ENCODE assay signal across 16 mouse cellular contexts in genomic region chr13:35620756-35621155, GRCm38 (mm10).
"Had no signal": no experiment of that assay in that cellular context is flagged by ENCODE, and none has a peak within 500 bp of the region (broad histone marks: within the 10 kb centered on the region; RNA-seq: fewer than 3 reads in every experiment).

No protein-coding gene starts in this region.

- H3K4me3 ChIP-seq: neural tube, embryonic 12.5 days; neural tube, embryonic 13.5 days; neural tube, embryonic 15.5 days; stomach, embryonic 15.5 days had no signal

- H3K4me1 ChIP-seq: neural tube, embryonic 12.5 days; neural tube, embryonic 15.5 days; stomach, embryonic 15.5 days had no signal

- DNase-seq: retina, postnatal 1 day; right cerebral cortex, adult 18-20 months; right cerebral cortex, postnatal 14 days; right cerebral cortex, postnatal 25 days; right cerebral cortex, postnatal 4 days; spleen, adult 18-20 months; thymus, adult 18-20 months; thymus, adult 2 months; thymus, postnatal 14 days; thymus, postnatal 36 days; thymus, postnatal 4 days had no signal

- H3K4me2 ChIP-seq: neural tube, embryonic 12.5 days; neural tube, embryonic 13.5 days; neural tube, embryonic 15.5 days; stomach, embryonic 15.5 days had no signal

- H3K36me3 ChIP-seq: neural tube, embryonic 12.5 days; neural tube, embryonic 13.5 days; neural tube, embryonic 15.5 days; stomach, embryonic 15.5 days had no signal

- H3K9ac ChIP-seq: neural tube, embryonic 12.5 days; neural tube, embryonic 13.5 days; neural tube, embryonic 15.5 days; stomach, embryonic 15.5 days had no signal

- H3K9me3 ChIP-seq: neural tube, embryonic 12.5 days; neural tube, embryonic 13.5 days; neural tube, embryonic 15.5 days; stomach, embryonic 15.5 days had no signal

- H3K27ac ChIP-seq: neural tube, embryonic 12.5 days; neural tube, embryonic 13.5 days; neural tube, embryonic 15.5 days; stomach, embryonic 15.5 days; stomach, postnatal 0 days had no signal

- H3K27me3 ChIP-seq: neural tube, embryonic 12.5 days; neural tube, embryonic 13.5 days; neural tube, embryonic 15.5 days; stomach, embryonic 15.5 days had no signal
